In genomic region chr11:20470396-20470795, GRCm38 (mm10) we compare ENCODE assay signal across 26 mouse cellular contexts.
DNase-seq lines count a peak whose midpoint lies in the region; ATAC-seq and TF ChIP-seq lines count a peak whose summit lies in the region.
"Had no signal": no experiment of that assay in that cellular context is flagged by ENCODE, and none has a peak within 500 bp of the region (broad histone marks: within the 10 kb centered on the region; RNA-seq: fewer than 3 reads in every experiment).

No protein-coding gene starts in this region.

- no peak for TF ChIP-seq POLR2A in CH12.LX (IDR thresholded peaks at IDR 0.05; ENCODE audit: low read depth, low read length)

- H3K4me3 ChIP-seq in intestine, embryonic 16.5 days (ENCODE audit: low read length) = no peak overlapping the region
- H3K4me3 ChIP-seq in intestine, embryonic 15.5 days (replicated peaks) = no peak overlapping the region
- no peak overlapping the region for H3K4me3 ChIP-seq in liver, embryonic 16.5 days (ENCODE audit: low read depth, low read length)
- H3K4me3 ChIP-seq in liver, embryonic 11.5 days (ENCODE audit: low read depth, low read length) = no peak overlapping the region
- no peak overlapping the region for H3K4me3 ChIP-seq in CH12.LX (replicated peaks in 1 of 3; ENCODE audit: low read depth in 2 of 3, low read length in 2 of 3, poor library complexity in 1 of 3)
- H3K4me3 ChIP-seq in intestine, postnatal 0 days (ENCODE audit: low read depth, low read length) = no peak overlapping the region
- H3K4me3 ChIP-seq: forebrain, embryonic 10.5 days; gastrocnemius, adult 2 months; heart, embryonic 12.5 days; heart, embryonic 15.5 days had no signal

- TF ChIP-seq EP300 in CH12.LX (IDR thresholded peaks at IDR 0.05; ENCODE audit: low read length) = no peak

- TF ChIP-seq CTCF in CH12.LX (conservative IDR thresholded peaks at IDR 0.05 in 1 of 2, IDR thresholded peaks at IDR 0.05 in 1 of 2; ENCODE audit: low read depth in 2 of 2, low read length in 2 of 2) = no peak
- no peak for TF ChIP-seq CTCF in intestine, postnatal 0 days (IDR thresholded peaks at IDR 0.05; ENCODE audit: low read depth)

- H3K9me3 ChIP-seq in intestine, embryonic 16.5 days (ENCODE audit: control insufficient read depth, low read length) = no peaks in the 10 kb centered on the region
- H3K9me3 ChIP-seq in intestine, embryonic 15.5 days = no peaks in the 10 kb centered on the region
- H3K9me3 ChIP-seq in liver, embryonic 16.5 days (replicated peaks; ENCODE audit: control insufficient read depth, low read length) = no peaks in the 10 kb centered on the region
- no peaks in the 10 kb centered on the region for H3K9me3 ChIP-seq in liver, embryonic 11.5 days (ENCODE audit: control insufficient read depth, low read length)
- H3K9me3 ChIP-seq in CH12.LX (replicated peaks; ENCODE audit: low read length) = no peaks in the 10 kb centered on the region
- no peaks in the 10 kb centered on the region for H3K9me3 ChIP-seq in intestine, postnatal 0 days (ENCODE audit: control insufficient read depth)
- H3K9me3 ChIP-seq: forebrain, embryonic 10.5 days; heart, embryonic 12.5 days; heart, embryonic 15.5 days had no signal

- DNase-seq in liver, embryonic 11.5 days (ENCODE audit: low spot score) = no peak
- no peak for DNase-seq in CH12.LX (ENCODE audit: extremely low read depth)
- DNase-seq in B cell, adult 2 months = no peak
- DNase-seq in urinary bladder, postnatal 10 days (ENCODE audit: low spot score) = no peak
- DNase-seq: adrenal gland, postnatal 10 days; adrenal gland, postnatal 36 days; cerebellum, adult 18-20 months; cerebellum, adult 9-10 months; cerebellum, postnatal 14 days; forebrain, postnatal 0 days; gastrocnemius, adult 2 months; gastrocnemius, postnatal 14 days; heart, adult 18-20 months; heart, postnatal 14 days; heart, postnatal 4 days had no signal

- ATAC-seq in intestine, embryonic 16.5 days = no peak
- ATAC-seq in intestine, embryonic 15.5 days = no peak
- ATAC-seq in liver, embryonic 16.5 days (ENCODE audit: low read depth) = no peak
- ATAC-seq in liver, embryonic 11.5 days (replicated peaks; ENCODE audit: low FRiP score) = no peak
- no peak for ATAC-seq in intestine, postnatal 0 days
- ATAC-seq: CD4-positive, CD25-positive, alpha-beta regulatory T cell, adult 4 months; forebrain, embryonic 14.5 days; forebrain, postnatal 0 days; hindbrain, postnatal 0 days had no signal

- peaks cover 13% of the 10 kb centered on the region for H3K4me1 ChIP-seq in intestine, embryonic 16.5 days (ENCODE audit: control insufficient read depth, insufficient read depth, low read length)
- no peaks in the 10 kb centered on the region; the same call in 1 of the 2 replicates for H3K4me1 ChIP-seq in intestine, embryonic 15.5 days (replicated peaks)
- H3K4me1 ChIP-seq in liver, embryonic 16.5 days (ENCODE audit: control insufficient read depth, low read depth, low read length) = no peaks in the 10 kb centered on the region; the same call in 1 of the 2 replicates
- peaks cover 7% of the 10 kb centered on the region; the same call in 1 of the 2 replicates for H3K4me1 ChIP-seq in liver, embryonic 11.5 days (replicated peaks; ENCODE audit: control insufficient read depth, insufficient read depth, low read length)
- peaks cover 16 to 52% of the 10 kb centered on the region in 2 experiments for H3K4me1 ChIP-seq in CH12.LX (ENCODE audit: control insufficient read depth in 1 of 2, insufficient read depth in 2 of 2)
- peaks cover 10% of the 10 kb centered on the region for H3K4me1 ChIP-seq in intestine, postnatal 0 days (replicated peaks; ENCODE audit: control insufficient read depth, insufficient read depth, low read length)
- H3K4me1 ChIP-seq: heart, embryonic 12.5 days had no signal

- dilution Hi-C loops in CH12.LX (cut with MboI; ENCODE audit: extremely low pct_ligation_motif_present, extremely low pct_unique_long_range_greater_than_20kb, low sequenced_read_pairs) = no loop called here

- 79% methylated on average over 6 of the region's 6 CpGs for WGBS in intestine, embryonic 16.5 days
- WGBS in intestine, embryonic 15.5 days = 81% methylated on average over 6 of the region's 6 CpGs
- 73% methylated on average over 6 of the region's 6 CpGs for WGBS in liver, embryonic 16.5 days (ENCODE audit: insufficient replicate concordance)
- WGBS in liver, embryonic 11.5 days = 82% methylated on average over 6 of the region's 6 CpGs
- 79% methylated on average over 6 of the region's 6 CpGs for WGBS in intestine, postnatal 0 days

- H3K4me2 ChIP-seq in intestine, embryonic 16.5 days (ENCODE audit: low read depth, low read length) = no peak overlapping the region
- H3K4me2 ChIP-seq in intestine, embryonic 15.5 days (replicated peaks) = no peak overlapping the region
- H3K4me2 ChIP-seq in liver, embryonic 16.5 days (ENCODE audit: low read depth, low read length) = no peak overlapping the region
- H3K4me2 ChIP-seq in liver, embryonic 11.5 days = no peak overlapping the region
- H3K4me2 ChIP-seq in CH12.LX (ENCODE audit: insufficient read depth, low read depth, poor library complexity, severe bottlenecking) = no peak overlapping the region
- 0 out of 2 replicates have a peak overlapping the region, but pooled peaks have one; percentile 13 for H3K4me2 ChIP-seq in intestine, postnatal 0 days (replicated peaks; ENCODE audit: low read depth)
- H3K4me2 ChIP-seq: heart, embryonic 12.5 days; heart, embryonic 15.5 days; hindbrain, embryonic 14.5 days had no signal

- H3K36me3 ChIP-seq in intestine, embryonic 16.5 days (ENCODE audit: control insufficient read depth, insufficient read depth, low read length) = no peaks in the 10 kb centered on the region
- H3K36me3 ChIP-seq in intestine, embryonic 15.5 days = no peaks in the 10 kb centered on the region
- no peaks in the 10 kb centered on the region for H3K36me3 ChIP-seq in liver, embryonic 16.5 days (ENCODE audit: control insufficient read depth, insufficient read depth)
- no peaks in the 10 kb centered on the region for H3K36me3 ChIP-seq in liver, embryonic 11.5 days (ENCODE audit: control insufficient read depth, insufficient read depth, low read length)
- no peaks in the 10 kb centered on the region for H3K36me3 ChIP-seq in CH12.LX (replicated peaks in 1 of 2; ENCODE audit: control insufficient read depth in 1 of 2, insufficient read depth in 1 of 2, low read length in 1 of 2)
- no peaks in the 10 kb centered on the region for H3K36me3 ChIP-seq in intestine, postnatal 0 days (ENCODE audit: control insufficient read depth, insufficient read depth)
- H3K36me3 ChIP-seq: forebrain, embryonic 10.5 days; heart, embryonic 12.5 days; heart, embryonic 15.5 days had no signal

- H3K27ac ChIP-seq in intestine, embryonic 16.5 days (ENCODE audit: low read length) = peak overlapping the region; percentile 33; the same call in 1 of the 2 replicates
- H3K27ac ChIP-seq in intestine, embryonic 15.5 days = no peak overlapping the region; the same call in 1 of the 2 replicates
- peak overlapping the region; percentile 59; the same call in 1 of the 2 replicates for H3K27ac ChIP-seq in liver, embryonic 16.5 days (ENCODE audit: low read length)
- no peak overlapping the region for H3K27ac ChIP-seq in liver, embryonic 11.5 days (ENCODE audit: low read depth, low read length)
- no peak overlapping the region for H3K27ac ChIP-seq in CH12.LX (ENCODE audit: insufficient read depth, low read depth)
- H3K27ac ChIP-seq in intestine, postnatal 0 days (ENCODE audit: low read depth, low read length) = no peak overlapping the region
- H3K27ac ChIP-seq: gastrocnemius, adult 2 months; heart, embryonic 15.5 days; hindbrain, embryonic 14.5 days; hindbrain, postnatal 0 days had no signal

- no peak overlapping the region for H3K9ac ChIP-seq in intestine, embryonic 16.5 days (ENCODE audit: low read depth, low read length)
- no peak overlapping the region for H3K9ac ChIP-seq in intestine, embryonic 15.5 days
- no peak overlapping the region for H3K9ac ChIP-seq in liver, embryonic 16.5 days (ENCODE audit: low read depth, low read length)
- H3K9ac ChIP-seq in liver, embryonic 11.5 days (ENCODE audit: low read depth, low read length) = no peak overlapping the region
- H3K9ac ChIP-seq in CH12.LX (ENCODE audit: insufficient read depth, low read depth) = no peak overlapping the region
- H3K9ac ChIP-seq in intestine, postnatal 0 days (ENCODE audit: low read depth, low read length) = no peak overlapping the region
- H3K9ac ChIP-seq: forebrain, postnatal 0 days; heart, embryonic 12.5 days; heart, embryonic 15.5 days; hindbrain, embryonic 14.5 days had no signal

- in situ Hi-C loops in CH12.LX (cut with MboI; ENCODE audit: low pct_ligation_motif_present, low pct_unique_long_range_greater_than_20kb, low sequenced_read_pairs) = loop anchor here (25.0 kb wide), 1 partner anchor 717 kb away; no protein-coding TSS in a partner anchor

- no peaks in the 10 kb centered on the region for H3K79me2 ChIP-seq in CH12.LX (replicated peaks; ENCODE audit: control insufficient read depth, extremely low read depth, insufficient read depth, poor library complexity, severe bottlenecking)

- TF ChIP-seq RAD21 in CH12.LX (IDR thresholded peaks at IDR 0.05; ENCODE audit: low read depth, low read length) = no peak

- no peaks in the 10 kb centered on the region for H3K27me3 ChIP-seq in intestine, embryonic 16.5 days (replicated peaks; ENCODE audit: control insufficient read depth, insufficient read depth, low read length)
- H3K27me3 ChIP-seq in intestine, embryonic 15.5 days (replicated peaks) = no peaks in the 10 kb centered on the region
- H3K27me3 ChIP-seq in liver, embryonic 16.5 days (ENCODE audit: control insufficient read depth, insufficient read depth, low read depth, low read length) = no peaks in the 10 kb centered on the region
- H3K27me3 ChIP-seq in liver, embryonic 11.5 days (replicated peaks; ENCODE audit: control insufficient read depth, insufficient read depth, low read length) = no peaks in the 10 kb centered on the region
- no peaks in the 10 kb centered on the region for H3K27me3 ChIP-seq in CH12.LX (replicated peaks)
- H3K27me3 ChIP-seq in intestine, postnatal 0 days (replicated peaks; ENCODE audit: control insufficient read depth, insufficient read depth, low read length) = no peaks in the 10 kb centered on the region
- H3K27me3 ChIP-seq: heart, embryonic 15.5 days had no signal

TF ChIP-seq in CH12.LX, 34 proteins besides CTCF, POLR2A, EP300 and RAD21:
- TF ChIP-seq ELF1 (IDR thresholded peaks at IDR 0.05; ENCODE audit: low read depth, low read length) = 0 out of 2 replicates have a peak, but pooled peaks have one; percentile 40
- no peak for TF ChIP-seq USF1 (IDR thresholded peaks at IDR 0.05; ENCODE audit: low read depth, low read length)
- no peak for TF ChIP-seq ZNF384 (IDR thresholded peaks at IDR 0.05; ENCODE audit: low read depth, low read length)
- no peak for TF ChIP-seq MYC (IDR thresholded peaks at IDR 0.05; ENCODE audit: low read depth, low read length)
- TF ChIP-seq MEF2A (IDR thresholded peaks at IDR 0.05; ENCODE audit: borderline replicate concordance, low read depth, low read length) = no peak
- no peak for TF ChIP-seq UBTF (IDR thresholded peaks at IDR 0.05; ENCODE audit: low read depth, low read length)
- TF ChIP-seq CHD2 (IDR thresholded peaks at IDR 0.05; ENCODE audit: low read length) = no peak

Comparison
In these comparisons a context has a peak if more than half of its experiments do, and no peak if none do; other contexts are left out.
1. H3K27ac ChIP-seq: peak in intestine, embryonic 16.5 days (single experiment) and liver, embryonic 16.5 days (single experiment); none in intestine, embryonic 15.5 days (single experiment), liver, embryonic 11.5 days (single experiment), CH12.LX (single experiment) and intestine, postnatal 0 days (single experiment).